Mouse (Mus musculus): Measurements from ENCODE around the gene Foxi1. TPM values are rescaled to one million over a fixed set of nuclear protein-coding genes. Genes with fewer than 3 reads are reported as not detected.
"Not testable (repeated sequence)": the region's sequence is repeated elsewhere in the genome, so short reads cannot be mapped to it uniquely, and the experiment has no call there.

Gene Foxi1
- 0.38 TPM in 1 of 2 replicates, not detected in the other for polyA plus RNA-seq (2014; fragmentation: Nextera tagmentation; extraction: Ambion mirVana)

GRCm38 (mm10) chr11:34207989-34208388, at the start of gene Foxi1:
TSS of gene Foxi1 (minus strand) at chr11:34208089.
- Histone ChIP-seq H3K36me3 (ENCODE audit: control insufficient read depth, insufficient read depth, low read length) (no peaks in the 10 kb centered on the region), H3K27me3 (ENCODE audit: control insufficient read depth, insufficient read depth, low read length) (no peaks in the 10 kb centered on the region), H3K9me3 (ENCODE audit: control insufficient read depth, low read length) (no peaks in the 10 kb centered on the region), H3K9ac (ENCODE audit: low read depth, low read length) (no peak within 1 kb of the TSS), H3K4me3 (ENCODE audit: low read depth, low read length) (no peak within 1 kb of the TSS), H3K4me1 (replicated peaks; ENCODE audit: control insufficient read depth, insufficient read depth, low read length) (no peaks in the 10 kb centered on the region), H3K27ac (ENCODE audit: low read depth, low read length) (no peak within 1 kb of the TSS), H3K4me2 (replicated peaks; ENCODE audit: low read depth, low read length) (no peak within 1 kb of the TSS)
- ATAC-seq (ENCODE audit: low FRiP score) (no peak), DNase-seq (ENCODE audit: low spot score) (no peak)
- 80% methylated on average over 7 of the region's 10 CpGs for WGBS

DNA sequence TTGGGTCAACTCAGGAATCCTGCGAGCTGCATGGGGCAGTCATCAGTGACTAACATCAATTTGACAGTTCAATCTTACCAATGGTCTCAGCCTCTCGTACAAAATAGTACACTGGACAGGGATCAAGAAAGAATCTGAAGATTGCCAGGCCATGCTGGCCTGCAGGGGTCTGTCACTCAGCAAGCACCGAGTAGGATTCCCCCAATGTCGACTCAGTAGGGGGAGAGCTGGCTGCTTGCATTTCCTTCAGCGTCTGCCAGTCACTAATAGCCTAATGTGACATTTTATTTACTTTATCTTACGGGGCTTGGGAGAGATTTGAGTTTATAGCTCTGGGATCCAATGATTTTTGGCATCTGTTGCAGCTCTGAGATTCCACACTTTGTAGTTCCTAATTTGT, 35.1 kb upstream of the Foxi1 start:
- Histone ChIP-seq H3K9ac (ENCODE audit: low read depth, low read length) (no peak overlapping the region), H3K27me3 (ENCODE audit: control insufficient read depth, insufficient read depth, low read length) (no peaks in the 10 kb centered on the region), H3K27ac (ENCODE audit: low read depth, low read length) (no peak overlapping the region), H3K4me2 (replicated peaks; ENCODE audit: low read depth, low read length) (no peak overlapping the region), H3K9me3 (ENCODE audit: control insufficient read depth, low read length) (no peaks in the 10 kb centered on the region), H3K36me3 (ENCODE audit: control insufficient read depth, insufficient read depth, low read length) (no peaks in the 10 kb centered on the region), H3K4me1 (replicated peaks; ENCODE audit: control insufficient read depth, insufficient read depth, low read length) (no peaks in the 10 kb centered on the region), H3K4me3 (ENCODE audit: low read depth, low read length) (no peak overlapping the region)
- ATAC-seq (ENCODE audit: low FRiP score) (no peak), DNase-seq (ENCODE audit: low spot score) (no peak)
- WGBS, result 63% methylated on average over 6 of the region's 6 CpGs

DNA sequence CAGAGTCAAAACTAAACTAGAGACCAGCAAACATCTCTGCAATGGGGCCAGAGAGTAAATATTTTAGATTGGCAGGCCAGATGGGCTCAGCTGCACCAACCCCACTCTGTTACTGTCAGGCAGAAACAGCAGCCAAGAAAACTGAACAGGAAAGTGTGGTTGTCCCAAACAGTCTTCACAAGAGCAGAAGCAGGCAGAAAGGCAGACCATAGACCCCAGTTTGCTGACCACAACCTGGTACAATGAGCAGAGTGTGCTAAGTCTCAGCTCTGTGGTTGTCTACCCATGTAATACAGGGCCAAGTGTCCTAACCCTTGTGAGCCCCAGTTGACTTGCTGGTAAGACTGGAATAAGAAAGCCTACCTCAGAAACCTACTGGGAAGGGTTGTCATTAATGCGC, 32.4 kb upstream of the Foxi1 start:
- Histone ChIP-seq H3K27me3 (ENCODE audit: control insufficient read depth, insufficient read depth, low read length) (no peaks in the 10 kb centered on the region), H3K9ac (ENCODE audit: low read depth, low read length) (no peak overlapping the region), H3K27ac (ENCODE audit: low read depth, low read length) (no peak overlapping the region), H3K4me1 (replicated peaks; ENCODE audit: control insufficient read depth, insufficient read depth, low read length) (no peaks in the 10 kb centered on the region), H3K4me3 (ENCODE audit: low read depth, low read length) (no peak overlapping the region), H3K9me3 (ENCODE audit: control insufficient read depth, low read length) (no peaks in the 10 kb centered on the region), H3K36me3 (ENCODE audit: control insufficient read depth, insufficient read depth, low read length) (no peaks in the 10 kb centered on the region), H3K4me2 (replicated peaks; ENCODE audit: low read depth, low read length) (no peak overlapping the region)
- 95% methylated on average over 1 of the region's 1 CpGs for WGBS
- DNase-seq (ENCODE audit: low spot score) (no peak), ATAC-seq (ENCODE audit: low FRiP score) (no peak)

DNA sequence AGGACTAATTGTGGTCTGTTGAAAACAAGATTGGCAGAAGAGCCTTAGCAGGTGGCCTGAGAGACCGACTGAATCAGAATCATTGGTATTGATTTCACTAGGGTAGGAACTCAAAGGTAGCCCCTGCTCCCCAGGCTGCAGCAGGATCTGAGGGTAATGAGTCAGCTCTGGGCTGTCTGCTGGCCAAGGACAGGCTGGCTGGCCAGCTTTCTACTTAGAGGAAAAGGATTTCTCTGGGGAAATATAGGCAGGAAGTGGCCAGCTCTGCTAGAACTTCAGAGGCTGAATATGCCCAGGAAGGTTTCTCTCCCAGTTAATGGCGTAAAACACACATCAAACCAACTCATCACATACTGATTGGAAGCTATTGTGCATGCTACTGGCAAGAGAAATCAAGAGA, 31.8 kb upstream of the Foxi1 start:
- Histone ChIP-seq H3K36me3 (ENCODE audit: control insufficient read depth, insufficient read depth, low read length) (no peaks in the 10 kb centered on the region), H3K9me3 (ENCODE audit: control insufficient read depth, low read length) (no peaks in the 10 kb centered on the region), H3K4me3 (ENCODE audit: low read depth, low read length) (no peak overlapping the region), H3K4me1 (replicated peaks; ENCODE audit: control insufficient read depth, insufficient read depth, low read length) (no peaks in the 10 kb centered on the region), H3K4me2 (replicated peaks; ENCODE audit: low read depth, low read length) (no peak overlapping the region), H3K27me3 (ENCODE audit: control insufficient read depth, insufficient read depth, low read length) (no peaks in the 10 kb centered on the region), H3K9ac (ENCODE audit: low read depth, low read length) (no peak overlapping the region), H3K27ac (ENCODE audit: low read depth, low read length) (no peak overlapping the region)
- DNase-seq (ENCODE audit: low spot score) (no peak), ATAC-seq (ENCODE audit: low FRiP score) (no peak)
- WGBS, result 79% methylated on average over 2 of the region's 2 CpGs

DNA sequence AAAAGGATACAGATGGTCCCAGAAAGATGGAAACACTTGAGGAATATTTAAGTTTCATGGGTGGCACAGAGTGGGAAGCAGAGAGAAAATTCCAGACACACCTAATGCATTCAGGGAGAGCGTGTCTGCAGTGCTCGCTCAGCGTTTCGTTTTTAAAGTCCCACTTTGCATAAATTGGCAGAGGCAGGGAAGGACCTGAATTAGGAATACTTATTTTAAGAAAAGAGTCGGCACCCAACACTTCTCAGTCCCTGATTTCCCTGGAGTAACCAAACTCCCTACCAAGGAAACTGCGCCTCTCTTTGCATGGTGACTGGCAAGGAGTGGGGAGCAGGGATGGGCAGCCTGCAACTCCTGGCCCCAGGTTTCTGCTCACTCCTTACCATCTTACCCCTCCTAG, 29.0 kb upstream of the Foxi1 start:
- no peak overlapping the region for H3K27ac ChIP-seq (ENCODE audit: low read depth, low read length)
- no peak overlapping the region for H3K4me2 ChIP-seq (replicated peaks; ENCODE audit: low read depth, low read length)
- no peak overlapping the region for H3K9ac ChIP-seq (ENCODE audit: low read depth, low read length)
- no peak overlapping the region for H3K4me3 ChIP-seq (ENCODE audit: low read depth, low read length)
- H3K27me3 ChIP-seq (ENCODE audit: control insufficient read depth, insufficient read depth, low read length), result no peaks in the 10 kb centered on the region
- no peaks in the 10 kb centered on the region for H3K36me3 ChIP-seq (ENCODE audit: control insufficient read depth, insufficient read depth, low read length)
- H3K4me1 ChIP-seq (replicated peaks; ENCODE audit: control insufficient read depth, insufficient read depth, low read length), result no peaks in the 10 kb centered on the region
- ATAC-seq (ENCODE audit: low FRiP score) (no peak), DNase-seq (ENCODE audit: low spot score) (no peak)
- no peaks in the 10 kb centered on the region for H3K9me3 ChIP-seq (ENCODE audit: control insufficient read depth, low read length)
- 89% methylated on average over 6 of the region's 6 CpGs for whole genome bisulfite sequencing

DNA sequence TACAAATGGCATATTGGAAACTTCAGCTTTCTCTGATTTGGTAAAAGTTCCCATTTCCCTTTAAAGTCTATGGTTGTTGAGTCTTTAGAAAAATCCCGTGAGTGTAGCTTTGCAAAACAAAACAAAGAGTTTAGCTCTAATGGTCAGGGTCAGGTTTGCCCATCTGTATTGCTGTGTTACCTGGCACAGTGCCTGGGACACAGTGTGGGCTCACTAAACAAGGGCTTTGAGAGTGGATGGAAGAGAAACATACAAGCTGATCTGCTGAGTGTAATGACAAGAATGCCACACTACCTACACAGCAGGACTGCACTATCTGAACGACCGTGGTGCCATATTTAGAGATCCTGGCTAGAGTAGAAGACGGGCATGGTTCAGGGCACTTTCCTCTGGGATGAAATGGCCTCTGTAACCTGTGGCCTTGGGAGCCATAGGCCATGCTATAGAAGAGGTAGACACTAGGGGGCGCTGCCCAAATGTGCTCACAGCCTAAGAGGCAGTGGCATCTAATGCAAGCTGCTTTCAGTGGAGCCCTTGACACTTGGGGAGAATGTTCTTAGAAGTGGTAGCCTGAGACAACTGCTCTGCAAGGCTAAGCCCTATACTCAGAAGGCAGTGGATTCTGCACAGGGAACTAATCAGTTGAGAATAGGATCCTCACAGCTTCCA, 28.3 kb upstream of the Foxi1 start:
- Histone ChIP-seq H3K4me3 (ENCODE audit: low read depth, low read length) (no peak overlapping the region), H3K36me3 (ENCODE audit: control insufficient read depth, insufficient read depth, low read length) (no peaks in the 10 kb centered on the region), H3K4me1 (replicated peaks; ENCODE audit: control insufficient read depth, insufficient read depth, low read length) (no peaks in the 10 kb centered on the region), H3K9me3 (ENCODE audit: control insufficient read depth, low read length) (no peaks in the 10 kb centered on the region), H3K27ac (ENCODE audit: low read depth, low read length) (no peak overlapping the region), H3K27me3 (ENCODE audit: control insufficient read depth, insufficient read depth, low read length) (no peaks in the 10 kb centered on the region), H3K9ac (ENCODE audit: low read depth, low read length) (no peak overlapping the region), H3K4me2 (replicated peaks; ENCODE audit: low read depth, low read length) (no peak overlapping the region)
- DNase-seq (ENCODE audit: low spot score) (peak; percentile 71), ATAC-seq (ENCODE audit: low FRiP score) (peak; percentile 54; the same call in 1 of the 2 replicates)
- 53% methylated on average over 5 of the region's 5 CpGs for WGBS

- H3K4me2 ChIP-seq (replicated peaks; ENCODE audit: low read depth, low read length), result no peak overlapping the region
- H3K9me3 ChIP-seq (ENCODE audit: control insufficient read depth, low read length), result no peaks in the 10 kb centered on the region
- H3K9ac ChIP-seq (ENCODE audit: low read depth, low read length), result no peak overlapping the region
- 42% methylated on average over 6 of the region's 6 CpGs for WGBS
- ATAC-seq (ENCODE audit: low FRiP score) (peak; percentile 73), DNase-seq (ENCODE audit: low spot score) (peak; percentile 88)
- no peak overlapping the region for H3K4me3 ChIP-seq (ENCODE audit: low read depth, low read length)
- H3K27ac ChIP-seq (ENCODE audit: low read depth, low read length), result no peak overlapping the region
- H3K27me3 ChIP-seq (ENCODE audit: control insufficient read depth, insufficient read depth, low read length), result no peaks in the 10 kb centered on the region
- no peaks in the 10 kb centered on the region for H3K4me1 ChIP-seq (replicated peaks; ENCODE audit: control insufficient read depth, insufficient read depth, low read length)
- no peaks in the 10 kb centered on the region for H3K36me3 ChIP-seq (ENCODE audit: control insufficient read depth, insufficient read depth, low read length)
Measured at GRCm38 (mm10) chr11:34228758-34229364, 21.0 kb upstream of the Foxi1 start.

GRCm38 (mm10) chr11:34227180-34227579, 19.3 kb upstream of the Foxi1 start:
- no peak overlapping the region for H3K4me2 ChIP-seq (replicated peaks; ENCODE audit: low read depth, low read length)
- H3K4me1 ChIP-seq (replicated peaks; ENCODE audit: control insufficient read depth, insufficient read depth, low read length), result no peaks in the 10 kb centered on the region
- H3K36me3 ChIP-seq (ENCODE audit: control insufficient read depth, insufficient read depth, low read length), result no peaks in the 10 kb centered on the region
- H3K9ac ChIP-seq (ENCODE audit: low read depth, low read length), result no peak overlapping the region
- ATAC-seq (ENCODE audit: low FRiP score), result no peak
- no peaks in the 10 kb centered on the region for H3K9me3 ChIP-seq (ENCODE audit: control insufficient read depth, low read length)
- H3K4me3 ChIP-seq (ENCODE audit: low read depth, low read length), result no peak overlapping the region
- WGBS, result 63% methylated on average over 1 of the region's 1 CpGs
- no peaks in the 10 kb centered on the region for H3K27me3 ChIP-seq (ENCODE audit: control insufficient read depth, insufficient read depth, low read length)
- DNase-seq (ENCODE audit: low spot score), result no peak
- no peak overlapping the region for H3K27ac ChIP-seq (ENCODE audit: low read depth, low read length)

GRCm38 (mm10) chr11:34220596-34220995, 12.7 kb upstream of the Foxi1 start:
- not testable (repeated sequence) for H3K36me3 ChIP-seq (ENCODE audit: control insufficient read depth, insufficient read depth, low read length); H3K4me2 ChIP-seq (replicated peaks; ENCODE audit: low read depth, low read length); H3K4me1 ChIP-seq (replicated peaks; ENCODE audit: control insufficient read depth, insufficient read depth, low read length); H3K9me3 ChIP-seq (ENCODE audit: control insufficient read depth, low read length); H3K27ac ChIP-seq (ENCODE audit: low read depth, low read length); DNase-seq (ENCODE audit: low spot score); H3K4me3 ChIP-seq (ENCODE audit: low read depth, low read length); H3K9ac ChIP-seq (ENCODE audit: low read depth, low read length); H3K27me3 ChIP-seq (ENCODE audit: control insufficient read depth, insufficient read depth, low read length); ATAC-seq (ENCODE audit: low FRiP score)
- 89% methylated on average over 4 of the region's 4 CpGs for WGBS
